Mouse (Mus musculus) cerebellum, adult 2 months (tissue): ENCODE results near the gene Pde4dip. TPM values are rescaled to one million over a fixed set of nuclear protein-coding genes. Genes with fewer than 3 reads are reported as not detected.

Experiments
- DNase-seq, 2 experiments: peaks; one replicate each; pipeline ENCODE4 v3.0.0; 2021
- H3K27ac ChIP-seq: fragments of 200-500 bp; 2 replicates; pipeline ENCODE4 v1.5.1; 2012; ENCODE audit warnings: low read length, control low read depth, inconsistent platforms; ENCODE audit not compliant: insufficient read depth
- H3K27me3 ChIP-seq: fragments of 200-500 bp; 2 replicates; pipeline ENCODE4 v1.6.1; 2012; ENCODE audit warnings: inconsistent platforms, mild to moderate bottlenecking, low read length, moderate library complexity; ENCODE audit not compliant: control insufficient read depth, insufficient read depth
- H3K4me1 ChIP-seq: fragments of 200-500 bp; 2 replicates; pipeline ENCODE4 v1.6.1; 2011; ENCODE audit warnings: low read length; ENCODE audit not compliant: control insufficient read depth, insufficient read depth
- H3K4me3 ChIP-seq: fragments of 200-500 bp; replicated peaks from 2 replicates; pipeline ENCODE3; 2011; ENCODE audit warnings: mild to moderate bottlenecking, low read depth, low read length, control low read depth; ENCODE audit not compliant: insufficient read depth
- CTCF ChIP-seq: fragments of 200-500 bp; IDR thresholded peaks from 2 replicates; pipeline ENCODE4 v1.5.1; 2011; ENCODE audit warnings: low read depth, mild to moderate bottlenecking, control low read depth, low read length, moderate library complexity, borderline replicate concordance; ENCODE audit not compliant: insufficient read depth
- POLR2A ChIP-seq: fragments of 200-500 bp; IDR thresholded peaks from 2 replicates; pipeline ENCODE4 v1.6.1; 2011; ENCODE audit warnings: low read length, control low read depth, borderline replicate concordance; ENCODE audit not compliant: insufficient read depth
- WGBS: fragments of 180-500 bp; shearing (Covaris S2); methylation state at CpG from one replicate; pipeline ENCODE4 v1.1.7; 2018; 5-methylcytosine and 5-hydroxymethylcytosine counted together
- polyA plus RNA-seq: library from polyadenylated mRNA; depleted of rRNA; stranded (reverse); fragments of >200 nt; gene quantifications from 2 replicates; pipeline ENCODE4 v1.2.3, GENCODE M21; 2012

Pde4dip gene
- polyA plus RNA-seq, 1 experiment: 88.6 TPM

DNA sequence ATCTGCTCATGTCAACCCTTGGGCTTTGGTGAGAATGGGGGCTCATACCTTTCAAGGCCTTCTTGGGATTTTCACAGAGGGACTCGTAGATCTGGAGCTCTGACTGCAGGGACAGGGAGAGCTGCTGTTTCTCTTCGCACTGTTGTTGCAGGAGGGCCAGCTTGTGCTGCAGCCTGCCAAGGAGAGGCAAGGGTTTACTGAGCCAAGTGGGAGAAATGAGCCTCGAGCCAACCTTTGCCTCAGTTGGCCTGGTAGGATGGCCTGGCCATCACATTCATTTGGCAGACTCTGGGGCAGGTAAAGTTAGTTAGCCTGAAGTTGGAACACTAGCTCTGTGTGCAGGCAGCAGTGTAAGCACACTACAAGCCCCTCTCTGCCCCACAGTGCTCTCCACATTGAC is 189.4 kb downstream of the Pde4dip start:
- no peak for DNase-seq
- Histone ChIP-seq H3K4me3 (no peak overlapping the region), H3K27ac (no peak overlapping the region), H3K27me3 (no peaks in the 10 kb centered on the region), H3K4me1 (no peaks in the 10 kb centered on the region)
- 16% methylated on average over 3 of the region's 3 CpGs for WGBS
- no peak for TF ChIP-seq CTCF
- no peak for TF ChIP-seq POLR2A

DNA sequence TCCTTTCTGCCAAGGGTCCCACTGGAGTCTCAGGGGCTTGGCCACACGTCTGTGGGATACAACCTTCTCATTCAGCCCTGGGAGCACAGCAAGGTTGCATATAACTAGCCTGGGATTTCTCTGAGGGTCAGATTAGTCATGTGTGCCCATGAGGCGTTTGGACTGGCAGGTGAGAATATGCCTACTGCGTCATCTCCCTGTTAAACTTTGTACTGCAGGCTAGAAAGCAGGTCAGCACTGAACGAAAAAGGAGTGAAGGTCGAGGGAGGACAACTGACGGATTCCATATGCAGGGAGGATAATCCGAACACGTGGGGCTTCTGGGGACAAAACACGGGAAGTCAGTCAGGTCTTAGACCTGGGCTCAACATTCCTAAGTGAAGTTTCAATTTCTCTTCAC is 191.2 kb downstream of the Pde4dip start:
- no peaks in the 10 kb centered on the region for H3K27me3 ChIP-seq
- H3K4me3 ChIP-seq: no peak overlapping the region
- no peak for DNase-seq
- TF ChIP-seq CTCF: no peak
- no peak for TF ChIP-seq POLR2A
- H3K4me1 ChIP-seq: no peaks in the 10 kb centered on the region
- WGBS: 71% methylated on average over 9 of the region's 9 CpGs
- H3K27ac ChIP-seq: no peak overlapping the region

DNA sequence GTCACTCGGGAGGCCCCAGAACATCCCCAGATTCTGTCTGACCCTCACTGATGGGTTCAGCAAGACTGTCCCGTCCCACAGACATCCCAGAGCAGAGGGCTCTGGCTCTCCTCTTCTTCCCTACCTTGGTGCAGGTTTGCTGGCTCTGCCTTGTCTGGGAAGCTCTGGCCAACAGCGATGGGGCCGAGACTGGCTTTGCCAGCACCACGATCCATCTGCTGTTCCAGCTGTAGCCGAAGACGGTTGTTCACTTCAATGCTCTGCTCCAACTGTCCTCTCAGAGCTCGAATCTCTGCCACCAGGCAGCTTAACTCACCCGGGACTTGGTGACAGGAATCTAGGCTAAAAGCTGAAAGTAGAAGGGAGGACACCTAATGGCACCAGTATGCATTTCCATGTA is 191.6 kb downstream of the Pde4dip start:
- 41% methylated on average over 9 of the region's 9 CpGs for WGBS
- H3K4me3 ChIP-seq: no peak overlapping the region
- H3K4me1 ChIP-seq: no peaks in the 10 kb centered on the region
- H3K27me3 ChIP-seq: no peaks in the 10 kb centered on the region
- no peak overlapping the region for H3K27ac ChIP-seq
- no peak for DNase-seq
- no peak for TF ChIP-seq CTCF
- TF ChIP-seq POLR2A: no peak

DNA sequence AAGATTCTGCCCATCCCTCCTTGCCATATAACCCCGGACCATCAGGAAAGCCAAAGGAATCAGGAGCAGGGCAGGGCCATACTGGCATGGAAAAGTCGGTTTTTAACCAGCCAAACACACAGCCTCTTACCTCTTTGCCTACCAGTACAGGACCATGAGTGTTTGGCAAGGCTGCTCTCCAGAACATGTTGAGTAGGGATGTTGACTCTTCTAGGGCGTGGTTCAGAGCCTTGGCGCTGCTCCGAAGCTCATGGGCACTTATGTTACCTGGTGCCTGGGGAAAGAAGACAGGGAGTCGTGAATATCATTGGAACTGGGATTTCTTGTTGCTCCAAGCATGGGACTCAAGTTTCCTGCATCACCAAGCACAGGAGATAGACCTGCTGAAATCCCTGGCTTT is 194.7 kb downstream of the Pde4dip start:
- TF ChIP-seq CTCF (no peak), POLR2A (no peak)
- Histone ChIP-seq H3K4me3 (no peak overlapping the region), H3K4me1 (no peaks in the 10 kb centered on the region), H3K27me3 (no peaks in the 10 kb centered on the region), H3K27ac (no peak overlapping the region)
- WGBS: 86% methylated on average over 6 of the region's 6 CpGs
- DNase-seq: no peak

DNA sequence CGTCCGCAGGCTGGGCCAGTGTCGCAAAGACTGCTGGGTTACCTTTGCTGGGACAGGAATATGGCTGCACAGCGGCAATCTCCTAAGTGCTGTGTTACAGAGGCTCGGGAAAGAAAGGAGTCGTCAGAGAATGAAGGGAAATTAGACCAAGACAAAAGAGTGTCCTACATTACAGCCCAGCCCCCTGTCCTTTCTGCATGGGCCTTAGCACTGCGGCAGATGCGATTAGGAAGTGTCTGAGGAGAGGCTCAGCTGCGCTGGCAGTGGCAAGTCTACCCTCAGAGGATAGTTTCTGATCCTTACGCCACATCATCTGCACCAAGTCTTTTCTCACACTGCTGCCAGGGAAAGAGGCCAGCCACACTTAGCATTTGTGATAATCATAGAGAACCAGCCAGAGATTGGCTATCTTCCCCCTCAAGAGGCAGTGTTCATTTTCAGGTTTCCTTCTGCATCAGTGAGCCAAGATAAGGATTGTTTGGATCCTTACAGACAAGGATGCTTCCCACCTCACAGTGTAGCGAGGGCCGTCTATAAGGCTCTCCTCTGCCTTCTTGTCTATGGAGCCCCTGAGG is 197.0 kb downstream of the Pde4dip start:
- Histone ChIP-seq H3K4me3 (no peak overlapping the region), H3K27ac (no peak overlapping the region), H3K4me1 (no peaks in the 10 kb centered on the region), H3K27me3 (no peaks in the 10 kb centered on the region)
- 48% methylated on average over 12 of the region's 12 CpGs for WGBS
- TF ChIP-seq CTCF: no peak
- TF ChIP-seq POLR2A: no peak
- no peak for DNase-seq

DNA sequence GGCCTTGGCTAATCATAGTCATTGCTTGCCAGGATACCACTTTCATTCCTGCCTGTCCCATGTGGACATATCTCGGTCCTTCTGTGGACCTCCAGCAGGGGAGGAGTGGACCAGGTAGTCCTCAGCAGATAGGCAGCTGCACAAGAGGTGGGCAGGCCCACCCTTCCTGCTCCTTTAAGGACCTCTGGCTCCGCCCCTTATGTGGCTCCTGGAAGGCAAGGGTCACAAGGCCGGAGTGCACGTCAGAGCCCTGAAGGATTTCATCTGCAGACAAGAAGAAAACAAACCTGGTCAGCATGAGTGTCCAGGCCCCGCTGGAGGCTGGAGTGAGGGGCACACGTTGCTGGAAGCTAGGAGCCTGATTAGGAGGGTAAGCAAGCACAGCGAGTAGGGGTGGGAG is 197.9 kb downstream of the Pde4dip start:
- Histone ChIP-seq H3K4me1 (no peaks in the 10 kb centered on the region), H3K4me3 (no peak overlapping the region), H3K27me3 (no peaks in the 10 kb centered on the region), H3K27ac (no peak overlapping the region)
- DNase-seq: no peak
- TF ChIP-seq CTCF: no peak
- WGBS: 68% methylated on average over 7 of the region's 7 CpGs

DNA sequence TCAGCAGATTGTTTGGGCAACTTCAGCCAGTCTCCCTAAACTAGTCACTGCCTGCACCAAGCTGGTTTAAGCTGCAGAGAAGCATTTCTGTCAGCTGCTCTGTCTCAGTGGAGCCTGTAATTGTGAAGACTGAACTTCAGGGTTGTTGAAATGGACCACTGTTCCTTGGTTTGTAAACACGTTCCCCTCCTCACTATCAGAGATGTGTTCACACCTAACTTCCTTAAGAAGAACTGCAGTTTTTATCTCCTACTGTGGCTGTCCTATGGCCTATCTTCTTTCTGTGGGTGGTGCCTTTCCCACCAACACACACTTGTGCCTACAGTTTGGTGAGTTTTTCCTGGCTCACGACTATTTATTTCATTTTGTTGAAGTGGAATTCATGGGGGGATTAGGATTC is 199.2 kb downstream of the Pde4dip start:
- TF ChIP-seq POLR2A: no peak
- TF ChIP-seq CTCF: no peak
- H3K27ac ChIP-seq: no peak overlapping the region
- no peak overlapping the region for H3K4me3 ChIP-seq
- H3K27me3 ChIP-seq: no peaks in the 10 kb centered on the region
- WGBS: 76% methylated on average over 2 of the region's 2 CpGs
- no peaks in the 10 kb centered on the region for H3K4me1 ChIP-seq
- no peak for DNase-seq

DNA sequence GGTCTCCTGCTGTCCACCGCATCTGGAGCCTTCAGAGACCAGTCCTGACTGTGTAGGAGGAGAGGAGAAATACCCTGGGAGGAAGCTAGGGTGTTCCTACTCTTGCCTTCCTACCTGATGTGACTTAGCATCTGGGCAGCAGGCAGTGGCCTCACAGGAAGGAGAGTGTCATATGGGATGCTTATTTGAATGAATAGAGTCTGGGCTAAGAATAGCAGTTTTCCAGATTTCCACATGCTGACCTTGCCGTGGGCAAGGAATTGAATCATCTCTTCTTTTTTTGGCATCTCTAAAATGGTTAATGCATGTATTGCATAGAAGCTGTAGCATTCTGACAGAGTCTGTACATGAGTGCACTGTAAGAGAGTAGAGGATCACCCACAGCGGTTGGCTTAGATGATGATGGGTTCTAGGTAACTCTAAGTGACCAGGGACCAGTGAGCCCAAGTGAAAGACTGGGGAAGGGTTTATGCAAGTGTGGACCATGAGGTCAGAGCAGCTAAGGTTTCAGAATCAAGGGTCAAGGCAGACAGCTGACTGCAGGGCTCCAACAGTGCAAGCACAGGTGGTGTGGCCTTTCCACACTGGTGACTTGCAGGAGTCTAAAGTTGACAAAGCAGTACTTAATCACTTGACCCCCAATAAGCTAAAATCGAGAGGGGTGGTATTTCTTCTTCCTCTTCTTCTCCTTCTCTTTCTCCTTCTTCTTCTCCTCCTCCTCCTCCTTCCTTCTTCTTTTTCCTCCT is 202.0 kb downstream of the Pde4dip start:
- DNase-seq: no peak
- no peaks in the 10 kb centered on the region for H3K4me1 ChIP-seq
- TF ChIP-seq CTCF: no peak
- no peak for TF ChIP-seq POLR2A
- H3K27me3 ChIP-seq: no peaks in the 10 kb centered on the region
- 80% methylated on average over 4 of the region's 4 CpGs for WGBS
- no peak overlapping the region for H3K4me3 ChIP-seq
- no peak overlapping the region for H3K27ac ChIP-seq
